Mouse (Mus musculus): ENCODE measurements at regions not wholly inside any gene's neighbourhood (a gene's known extent, or its start where the extent isn't known, plus 50 kb on each side); places are given as distances from the start of the nearest gene placed in this dataset.

GRCm38 (mm10) chr4:70020905-70021470, 389.3 kb downstream of the Cdk5rap2 start:
- dilution Hi-C loops (cut with MboI; ENCODE audit: extremely low pct_ligation_motif_present, extremely low pct_unique_long_range_greater_than_20kb, low sequenced_read_pairs) (no loop called here), in situ Hi-C loops (cut with MboI; ENCODE audit: low pct_ligation_motif_present, low pct_unique_long_range_greater_than_20kb, low sequenced_read_pairs) (no loop called here)
- Histone ChIP-seq H3K79me2 (replicated peaks; ENCODE audit: control insufficient read depth, extremely low read depth, insufficient read depth, poor library complexity, severe bottlenecking) (no peaks in the 10 kb centered on the region), H3K36me3 (replicated peaks in 1 of 2; ENCODE audit: control insufficient read depth in 1 of 2, insufficient read depth in 1 of 2, low read length in 1 of 2) (no peaks in the 10 kb centered on the region), H3K4me3 (replicated peaks in 1 of 3; ENCODE audit: low read depth in 2 of 3, low read length in 2 of 3, poor library complexity in 1 of 3) (no peak overlapping the region), H3K27ac (ENCODE audit: insufficient read depth, low read depth) (no peak overlapping the region), H3K9ac (ENCODE audit: insufficient read depth, low read depth) (no peak overlapping the region), H3K4me2 (ENCODE audit: insufficient read depth, low read depth, poor library complexity, severe bottlenecking) (no peak overlapping the region), H3K27me3 (replicated peaks) (no peaks in the 10 kb centered on the region), H3K9me3 (replicated peaks; ENCODE audit: low read length) (peaks cover 11% of the 10 kb centered on the region), H3K4me1 (ENCODE audit: control insufficient read depth in 1 of 2, insufficient read depth in 2 of 2) (peaks cover 0 to under 1% of the 10 kb centered on the region in 2 experiments; a peak in 1 of 4 replicates)
- TF ChIP-seq ZMIZ1 (IDR thresholded peaks at IDR 0.05; ENCODE audit: low read depth, low read length) (no peak), E2F4 (IDR thresholded peaks at IDR 0.05; ENCODE audit: insufficient replicate concordance, low read depth, low read length) (no peak), ZKSCAN1 (IDR thresholded peaks at IDR 0.05; ENCODE audit: borderline replicate concordance, low read depth, low read length) (no peak), ZNF384 (IDR thresholded peaks at IDR 0.05; ENCODE audit: low read depth, low read length) (no peak), NRF1 (IDR thresholded peaks at IDR 0.05; ENCODE audit: low read depth, low read length) (no peak), CHD1 (IDR thresholded peaks at IDR 0.05; ENCODE audit: low read depth, low read length) (no peak), PAX5 (IDR thresholded peaks at IDR 0.05; ENCODE audit: low read length) (no peak), JUND (conservative IDR thresholded peaks at IDR 0.05; ENCODE audit: low read depth, low read length) (no peak), HCFC1 (IDR thresholded peaks at IDR 0.05; ENCODE audit: low read depth, low read length) (no peak), IRF4 (IDR thresholded peaks at IDR 0.05; ENCODE audit: low read depth, low read length) (no peak), JUN (IDR thresholded peaks at IDR 0.05; ENCODE audit: insufficient read depth, low read depth, low read length) (no peak), TBP (conservative IDR thresholded peaks at IDR 0.05; ENCODE audit: low read depth, low read length) (no peak), RAD21 (IDR thresholded peaks at IDR 0.05; ENCODE audit: low read depth, low read length) (no peak), ELF1 (IDR thresholded peaks at IDR 0.05; ENCODE audit: low read depth, low read length) (no peak), EP300 (IDR thresholded peaks at IDR 0.05; ENCODE audit: low read length) (no peak), MAX (IDR thresholded peaks at IDR 0.05; ENCODE audit: low read length) (no peak)
- DNase-seq (ENCODE audit: extremely low read depth), result no peak

GRCm38 (mm10) chr4:70012220-70012580, 398.0 kb downstream of the Cdk5rap2 start:
- H3K4me3 ChIP-seq (replicated peaks in 1 of 3; ENCODE audit: low read depth in 2 of 3, low read length in 2 of 3, poor library complexity in 1 of 3), result no peak overlapping the region

More at GRCm38 (mm10) chr4:70012220-70012580, 398.0 kb downstream of the Cdk5rap2 start:
- in situ Hi-C loops (cut with MboI; ENCODE audit: low pct_ligation_motif_present, low pct_unique_long_range_greater_than_20kb, low sequenced_read_pairs), result no loop called here
- Histone ChIP-seq H3K27ac (ENCODE audit: insufficient read depth, low read depth) (no peak overlapping the region), H3K27me3 (replicated peaks) (no peaks in the 10 kb centered on the region), H3K9me3 (replicated peaks; ENCODE audit: low read length) (peaks cover 19% of the 10 kb centered on the region), H3K4me1 (ENCODE audit: control insufficient read depth in 1 of 2, insufficient read depth in 2 of 2) (peaks cover 0 to 3% of the 10 kb centered on the region in 2 experiments; a peak in 1 of 4 replicates), H3K36me3 (replicated peaks in 1 of 2; ENCODE audit: control insufficient read depth in 1 of 2, insufficient read depth in 1 of 2, low read length in 1 of 2) (no peaks in the 10 kb centered on the region), H3K9ac (ENCODE audit: insufficient read depth, low read depth) (no peak overlapping the region), H3K79me2 (replicated peaks; ENCODE audit: control insufficient read depth, extremely low read depth, insufficient read depth, poor library complexity, severe bottlenecking) (no peaks in the 10 kb centered on the region), H3K4me2 (ENCODE audit: insufficient read depth, low read depth, poor library complexity, severe bottlenecking) (no peak overlapping the region)
- no peak for DNase-seq (ENCODE audit: extremely low read depth)
- dilution Hi-C loops (cut with MboI; ENCODE audit: extremely low pct_ligation_motif_present, extremely low pct_unique_long_range_greater_than_20kb, low sequenced_read_pairs), result no loop called here
- TF ChIP-seq ZC3H11A (IDR thresholded peaks at IDR 0.05; ENCODE audit: low read depth, low read length), result no peak
- TF ChIP-seq E2F4 (IDR thresholded peaks at IDR 0.05; ENCODE audit: insufficient replicate concordance, low read depth, low read length), result no peak
- no peak for TF ChIP-seq POLR2A (IDR thresholded peaks at IDR 0.05; ENCODE audit: low read depth, low read length)
- TF ChIP-seq USF1 (IDR thresholded peaks at IDR 0.05; ENCODE audit: low read depth, low read length), result no peak
- TF ChIP-seq KAT2A (IDR thresholded peaks at IDR 0.05; ENCODE audit: insufficient replicate concordance, low read length), result no peak
- no peak for TF ChIP-seq ZNF384 (IDR thresholded peaks at IDR 0.05; ENCODE audit: low read depth, low read length)
- TF ChIP-seq MAX (IDR thresholded peaks at IDR 0.05; ENCODE audit: low read length), result no peak
- no peak for TF ChIP-seq EP300 (IDR thresholded peaks at IDR 0.05; ENCODE audit: low read length)
- no peak for TF ChIP-seq ETS1 (conservative IDR thresholded peaks at IDR 0.05; ENCODE audit: low read depth, low read length)
- TF ChIP-seq GABPA (IDR thresholded peaks at IDR 0.05; ENCODE audit: insufficient replicate concordance, low read depth, low read length), result no peak
- no peak for TF ChIP-seq CTCF (conservative IDR thresholded peaks at IDR 0.05 in 1 of 2, IDR thresholded peaks at IDR 0.05 in 1 of 2; ENCODE audit: low read depth in 2 of 2, low read length in 2 of 2)
- TF ChIP-seq SIN3A (IDR thresholded peaks at IDR 0.05; ENCODE audit: low read length), result no peak
- TF ChIP-seq ZKSCAN1 (IDR thresholded peaks at IDR 0.05; ENCODE audit: borderline replicate concordance, low read depth, low read length), result no peak
- no peak for TF ChIP-seq RAD21 (IDR thresholded peaks at IDR 0.05; ENCODE audit: low read depth, low read length)
- no peak for TF ChIP-seq RCOR1 (conservative IDR thresholded peaks at IDR 0.05; ENCODE audit: low read depth, low read length)

Measured in CH12.LX (cell line).